Mouse (Mus musculus): Measurements from ENCODE around the gene Cblb. TPM values are rescaled to one million over a fixed set of nuclear protein-coding genes. Genes with fewer than 3 reads are reported as not detected.

The Cblb gene
- total RNA-seq (2014; rRNA removed) (6.9 and 8.4 TPM in 2 replicates), polyA plus RNA-seq (2012; rRNA removed) (2.3 and 2.5 TPM in 2 replicates)

- peak within 1 kb of the TSS; percentile 60 for H3K4me3 ChIP-seq (ENCODE audit: insufficient read depth, low read depth, low read length)
- under 1% methylated on average over 38 of the region's 38 CpGs for WGBS
- H3K79me2 ChIP-seq (ENCODE audit: control insufficient read depth, insufficient read depth, low read length), result peaks cover 11% of the 10 kb centered on the region; the same call in 1 of the 2 replicates
- H3K27ac ChIP-seq (replicated peaks; ENCODE audit: insufficient read depth, low read depth, low read length), result peak within 1 kb of the TSS; percentile 88
- H3K4me1 ChIP-seq (ENCODE audit: control insufficient read depth, insufficient read depth, low read length), result peaks cover 2% of the 10 kb centered on the region; the same call in 1 of the 2 replicates
- H3K9ac ChIP-seq (ENCODE audit: low read depth, low read length), result peak within 1 kb of the TSS; percentile 90
- H3K36me3 ChIP-seq (ENCODE audit: control insufficient read depth, insufficient read depth, low read length), result peaks cover 15% of the 10 kb centered on the region; the same call in 1 of the 2 replicates
- H3K27me3 ChIP-seq (ENCODE audit: control insufficient read depth, insufficient read depth, low read length), result no peaks in the 10 kb centered on the region
- TF ChIP-seq POLR2A (IDR thresholded peaks at IDR 0.05; ENCODE audit: extremely low read depth, insufficient read depth, low read length) (peak; percentile 80; the same call in 1 of the 2 replicates), CTCF (IDR thresholded peaks at IDR 0.05; ENCODE audit: low read depth, low read length) (no peak)
- peak; percentile 93 for DNase-seq (ENCODE audit: extremely low read depth, low read depth, low spot score)
Observed at GRCm38 (mm10) chr16:52031091-52031689, at the start of gene Cblb. Gene Cblb (plus strand): TSS chr16:52031225.

- WGBS, result 80% methylated on average over 8 of the region's 8 CpGs
- no peak overlapping the region for H3K9ac ChIP-seq (ENCODE audit: low read depth, low read length)
- TF ChIP-seq POLR2A (IDR thresholded peaks at IDR 0.05; ENCODE audit: extremely low read depth, insufficient read depth, low read length) (no peak), CTCF (IDR thresholded peaks at IDR 0.05; ENCODE audit: low read depth, low read length) (no peak)
- no peaks in the 10 kb centered on the region for H3K36me3 ChIP-seq (ENCODE audit: control insufficient read depth, insufficient read depth, low read length)
- H3K27me3 ChIP-seq (ENCODE audit: control insufficient read depth, insufficient read depth, low read length), result no peaks in the 10 kb centered on the region
- H3K79me2 ChIP-seq (ENCODE audit: control insufficient read depth, insufficient read depth, low read length), result no peaks in the 10 kb centered on the region
- H3K4me1 ChIP-seq (ENCODE audit: control insufficient read depth, insufficient read depth, low read length), result no peaks in the 10 kb centered on the region; the same call in 1 of the 2 replicates
- no peak overlapping the region for H3K27ac ChIP-seq (replicated peaks; ENCODE audit: insufficient read depth, low read depth, low read length)
- no peak overlapping the region for H3K4me3 ChIP-seq (ENCODE audit: insufficient read depth, low read depth, low read length)
- DNase-seq (ENCODE audit: extremely low read depth, low read depth, low spot score), result no peak
Observed at GRCm38 (mm10) chr16:51985436-51985835, 45.6 kb upstream of the Cblb start.

- no peak for DNase-seq (ENCODE audit: extremely low read depth, low read depth, low spot score)
- 94% methylated on average over 3 of the region's 3 CpGs for WGBS
- no peak overlapping the region for H3K9ac ChIP-seq (ENCODE audit: low read depth, low read length)
- H3K36me3 ChIP-seq (ENCODE audit: control insufficient read depth, insufficient read depth, low read length), result no peaks in the 10 kb centered on the region
- no peaks in the 10 kb centered on the region for H3K79me2 ChIP-seq (ENCODE audit: control insufficient read depth, insufficient read depth, low read length)
- no peaks in the 10 kb centered on the region; the same call in 1 of the 2 replicates for H3K4me1 ChIP-seq (ENCODE audit: control insufficient read depth, insufficient read depth, low read length)
- no peak overlapping the region for H3K27ac ChIP-seq (replicated peaks; ENCODE audit: insufficient read depth, low read depth, low read length)
- TF ChIP-seq CTCF (IDR thresholded peaks at IDR 0.05; ENCODE audit: low read depth, low read length), result no peak
- TF ChIP-seq POLR2A (IDR thresholded peaks at IDR 0.05; ENCODE audit: extremely low read depth, insufficient read depth, low read length), result no peak
- no peak overlapping the region for H3K4me3 ChIP-seq (ENCODE audit: insufficient read depth, low read depth, low read length)
- H3K27me3 ChIP-seq (ENCODE audit: control insufficient read depth, insufficient read depth, low read length), result no peaks in the 10 kb centered on the region
Observed at GRCm38 (mm10) chr16:51986207-51986606, 44.8 kb upstream of the Cblb start.

GRCm38 (mm10) chr16:51987085-51987620 is 43.9 kb upstream of the Cblb start:
- Histone ChIP-seq H3K36me3 (ENCODE audit: control insufficient read depth, insufficient read depth, low read length) (no peaks in the 10 kb centered on the region), H3K4me1 (ENCODE audit: control insufficient read depth, insufficient read depth, low read length) (no peaks in the 10 kb centered on the region; the same call in 1 of the 2 replicates), H3K9ac (ENCODE audit: low read depth, low read length) (no peak overlapping the region), H3K27me3 (ENCODE audit: control insufficient read depth, insufficient read depth, low read length) (no peaks in the 10 kb centered on the region), H3K79me2 (ENCODE audit: control insufficient read depth, insufficient read depth, low read length) (no peaks in the 10 kb centered on the region), H3K4me3 (ENCODE audit: insufficient read depth, low read depth, low read length) (no peak overlapping the region), H3K27ac (replicated peaks; ENCODE audit: insufficient read depth, low read depth, low read length) (no peak overlapping the region)
- no peak for DNase-seq (ENCODE audit: extremely low read depth, low read depth, low spot score)
- WGBS, result 80% methylated on average over 4 of the region's 4 CpGs
- TF ChIP-seq CTCF (IDR thresholded peaks at IDR 0.05; ENCODE audit: low read depth, low read length) (no peak), POLR2A (IDR thresholded peaks at IDR 0.05; ENCODE audit: extremely low read depth, insufficient read depth, low read length) (no peak)

GRCm38 (mm10) chr16:51988027-51988426 is 43.0 kb upstream of the Cblb start:
- Histone ChIP-seq H3K27me3 (ENCODE audit: control insufficient read depth, insufficient read depth, low read length) (no peaks in the 10 kb centered on the region), H3K9ac (ENCODE audit: low read depth, low read length) (no peak overlapping the region), H3K36me3 (ENCODE audit: control insufficient read depth, insufficient read depth, low read length) (no peaks in the 10 kb centered on the region), H3K4me1 (ENCODE audit: control insufficient read depth, insufficient read depth, low read length) (no peaks in the 10 kb centered on the region; the same call in 1 of the 2 replicates), H3K79me2 (ENCODE audit: control insufficient read depth, insufficient read depth, low read length) (no peaks in the 10 kb centered on the region), H3K27ac (replicated peaks; ENCODE audit: insufficient read depth, low read depth, low read length) (no peak overlapping the region), H3K4me3 (ENCODE audit: insufficient read depth, low read depth, low read length) (no peak overlapping the region)
- no peak for DNase-seq (ENCODE audit: extremely low read depth, low read depth, low spot score)
- TF ChIP-seq POLR2A (IDR thresholded peaks at IDR 0.05; ENCODE audit: extremely low read depth, insufficient read depth, low read length), result no peak
- TF ChIP-seq CTCF (IDR thresholded peaks at IDR 0.05; ENCODE audit: low read depth, low read length), result no peak

- no peak for DNase-seq (ENCODE audit: extremely low read depth, low read depth, low spot score)
- Histone ChIP-seq H3K9ac (ENCODE audit: low read depth, low read length) (no peak overlapping the region), H3K4me1 (ENCODE audit: control insufficient read depth, insufficient read depth, low read length) (no peaks in the 10 kb centered on the region; the same call in 1 of the 2 replicates), H3K36me3 (ENCODE audit: control insufficient read depth, insufficient read depth, low read length) (no peaks in the 10 kb centered on the region), H3K4me3 (ENCODE audit: insufficient read depth, low read depth, low read length) (no peak overlapping the region), H3K79me2 (ENCODE audit: control insufficient read depth, insufficient read depth, low read length) (no peaks in the 10 kb centered on the region), H3K27ac (replicated peaks; ENCODE audit: insufficient read depth, low read depth, low read length) (no peak overlapping the region), H3K27me3 (ENCODE audit: control insufficient read depth, insufficient read depth, low read length) (no peaks in the 10 kb centered on the region)
- no peak for TF ChIP-seq POLR2A (IDR thresholded peaks at IDR 0.05; ENCODE audit: extremely low read depth, insufficient read depth, low read length)
- TF ChIP-seq CTCF (IDR thresholded peaks at IDR 0.05; ENCODE audit: low read depth, low read length), result no peak
- WGBS, result 75% methylated on average over 3 of the region's 3 CpGs
Observed at GRCm38 (mm10) chr16:51989259-51989658, 41.8 kb upstream of the Cblb start.
